Mouse (Mus musculus): Measurements from ENCODE around the gene C5ar1.

GRCm38 (mm10) chr7:16240978-16241303 lies 18.4 kb downstream of the C5ar1 start:
- no peak for TF ChIP-seq CTCF (conservative IDR thresholded peaks at IDR 0.05; ENCODE audit: low read length)
- TF ChIP-seq POU5F1 (IDR thresholded peaks at IDR 0.05; ENCODE audit: borderline replicate concordance, low read length), result no peak
